Comparison of ENCODE assay signal across 9 mouse cellular contexts in genomic region chr3:149075488-149075851, GRCm38 (mm10).
DNase-seq lines count a peak whose midpoint lies in the region; ATAC-seq and TF ChIP-seq lines count a peak whose summit lies in the region.
"Had no signal": no experiment of that assay in that cellular context is flagged by ENCODE, and none has a peak within 500 bp of the region (broad histone marks: within the 10 kb centered on the region; RNA-seq: fewer than 3 reads in every experiment).

No protein-coding gene starts in this region.

- 0 out of 2 replicates have a peak, but pooled peaks cover 5% of the 10 kb centered on the region for H3K4me1 ChIP-seq in kidney, adult 2 months (ENCODE audit: control insufficient read depth, insufficient read depth, low read length)
- H3K4me1 ChIP-seq in hindbrain, embryonic 15.5 days (replicated peaks), result peaks cover 19% of the 10 kb centered on the region

- no peaks in the 10 kb centered on the region for H3K9me3 ChIP-seq in hindbrain, embryonic 15.5 days

- no peak overlapping the region for H3K4me3 ChIP-seq in kidney, adult 2 months (ENCODE audit: insufficient read depth, low read depth, low read length)
- 0 out of 2 replicates have a peak overlapping the region, but pooled peaks have one; percentile 12 for H3K4me3 ChIP-seq in hindbrain, embryonic 15.5 days

- no peaks in the 10 kb centered on the region for H3K27me3 ChIP-seq in kidney, adult 2 months (replicated peaks; ENCODE audit: control insufficient read depth, insufficient read depth, low read length)
- H3K27me3 ChIP-seq in hindbrain, embryonic 15.5 days, result no peaks in the 10 kb centered on the region; the same call in 1 of the 2 replicates

- no peak for TF ChIP-seq CTCF in kidney, adult 2 months (conservative IDR thresholded peaks at IDR 0.05; ENCODE audit: insufficient read depth, insufficient read length, low read depth, low read length)

- ATAC-seq in hindbrain, embryonic 15.5 days (ENCODE audit: low FRiP score, low read depth), result peak; percentile 81

- H3K36me3 ChIP-seq in kidney, adult 2 months (ENCODE audit: control insufficient read depth, insufficient read depth, low read length), result no peaks in the 10 kb centered on the region
- H3K36me3 ChIP-seq in hindbrain, embryonic 15.5 days, result no peaks in the 10 kb centered on the region

- peak; percentile 76 for DNase-seq in kidney, adult 2 months
- DNase-seq in kidney, adult 18-20 months, result no peak
- peak; percentile 10 to 26 for DNase-seq in cerebellum, postnatal 36 days
- peak; percentile 27 for DNase-seq in lung, postnatal 10 days
- DNase-seq in yolk sac, embryonic 10.5 days (ENCODE audit: low spot score), result no peak
- DNase-seq in frontal cortex, adult 2 months (ENCODE audit: extremely low spot score in 1 of 2, low spot score in 1 of 2), result no peak
- DNase-seq in gastrocnemius, adult 18-20 months (ENCODE audit: low spot score), result no peak
- DNase-seq: adrenal gland, adult 8-10 months had no signal

- 22% methylated on average over 5 of the region's 5 CpGs for WGBS in kidney, adult 2 months
- WGBS in hindbrain, embryonic 15.5 days, result 24% methylated on average over 5 of the region's 5 CpGs

- H3K27ac ChIP-seq in kidney, adult 2 months (ENCODE audit: insufficient read depth, low read depth, low read length), result no peak overlapping the region
- no peak overlapping the region for H3K27ac ChIP-seq in hindbrain, embryonic 15.5 days (replicated peaks)

- TF ChIP-seq POLR2A in kidney, adult 2 months (IDR thresholded peaks at IDR 0.05; ENCODE audit: low read depth, low read length), result no peak

- peak overlapping the region; percentile 39 for H3K4me2 ChIP-seq in hindbrain, embryonic 15.5 days

- no peak overlapping the region for H3K9ac ChIP-seq in hindbrain, embryonic 15.5 days

Comparison
In these comparisons a context has a peak if more than half of its experiments do, and no peak if none do; other contexts are left out.
1. DNase-seq: peak in kidney, adult 2 months (single experiment), cerebellum, postnatal 36 days (2 of 2) and lung, postnatal 10 days (single experiment); none in kidney, adult 18-20 months (single experiment), yolk sac, embryonic 10.5 days (single experiment), frontal cortex, adult 2 months (0 of 2) and gastrocnemius, adult 18-20 months (single experiment).